Mouse (Mus musculus) T-cell, adult 2 months (primary cell): Measurements from ENCODE around the gene Ncbp1.

Experiments
- DNase-seq: peaks from one replicate; pipeline ENCODE4 v3.0.0; 2022; ENCODE audit warnings: low spot score

Gene Ncbp1

GRCm38 (mm10) chr4:46138287-46139222 lies at the start of gene Ncbp1, which contains the start of gene Tstd2:
Gene Ncbp1 (plus strand): TSS chr4:46138613.
Gene Tstd2 (minus strand): TSS chr4:46138694.
- peak; percentile 90 for DNase-seq

GRCm38 (mm10) chr4:46089524-46090125 lies 48.8 kb upstream of the Ncbp1 start:
- no peak for DNase-seq

- no peak for DNase-seq
These were observed 45.9 kb upstream of the Ncbp1 start for GRCm38 (mm10) chr4:46092429-46093076.

DNA sequence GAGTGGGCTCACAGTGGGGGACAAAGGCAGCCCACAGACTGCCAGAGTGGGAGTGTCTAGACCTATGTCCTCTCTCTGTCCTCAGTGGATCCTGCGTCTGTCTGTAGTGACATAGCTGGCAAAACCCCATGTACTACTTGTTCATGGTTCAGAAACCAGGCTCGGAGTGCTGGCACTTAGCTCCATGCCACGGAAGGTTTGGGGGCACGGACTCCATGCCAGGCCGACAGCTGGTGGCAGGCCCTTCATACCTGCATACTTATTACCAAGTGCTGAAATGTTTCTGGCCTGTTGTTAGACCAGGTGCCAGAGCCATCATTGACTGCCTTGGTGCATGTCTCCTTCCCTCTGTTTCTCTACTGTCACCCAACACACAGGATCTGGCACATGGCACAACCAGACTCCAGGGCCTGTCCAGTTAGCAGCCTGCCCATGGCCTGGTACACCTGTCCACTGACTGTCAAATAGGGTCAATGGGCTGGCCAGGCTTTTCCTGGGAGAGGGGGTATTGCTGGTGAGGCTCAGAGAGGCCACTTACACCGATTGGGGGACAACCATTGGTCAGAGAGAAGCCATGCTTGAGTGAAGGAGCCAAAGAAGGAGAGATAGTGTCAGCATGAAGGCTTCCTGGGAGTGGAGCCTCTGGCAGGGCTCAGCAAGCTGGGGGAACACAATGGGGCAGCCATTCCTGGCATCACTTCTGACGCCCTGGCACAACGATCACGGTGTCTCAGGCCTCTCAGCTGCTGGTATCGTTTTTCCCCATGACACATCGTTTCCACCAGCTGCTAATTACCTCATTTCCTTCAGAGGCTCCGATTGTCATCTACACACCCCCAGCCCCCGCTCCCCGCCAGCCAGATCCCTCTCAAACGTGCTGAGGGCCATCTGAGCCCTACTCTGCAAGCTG lies 43.2 kb upstream of the Ncbp1 start:
- no peak for DNase-seq

DNA sequence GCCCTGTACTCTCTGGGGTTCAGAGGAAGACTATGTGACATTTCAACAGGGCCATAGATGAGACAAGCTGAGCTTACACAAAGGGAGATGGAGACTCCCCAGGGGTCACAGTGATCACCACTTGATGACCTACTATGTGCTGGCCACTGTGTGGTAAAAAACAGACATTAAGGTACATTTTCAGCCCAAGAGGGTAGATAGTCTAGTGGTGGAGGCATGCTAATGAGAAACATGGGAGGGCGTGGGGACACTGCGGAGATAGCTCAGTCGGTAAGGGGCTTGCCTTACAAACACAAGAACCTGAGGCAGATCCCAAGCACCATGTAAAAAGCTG lies 42.6 kb upstream of the Ncbp1 start:
- DNase-seq, result no peak

GRCm38 (mm10) chr4:46096546-46096945 lies 41.9 kb upstream of the Ncbp1 start:
- no peak for DNase-seq

- no peak for DNase-seq
These were observed 40.8 kb upstream of the Ncbp1 start for GRCm38 (mm10) chr4:46097591-46097990.

- DNase-seq, result no peak
These were observed 39.3 kb upstream of the Ncbp1 start for GRCm38 (mm10) chr4:46099132-46099531.

DNA sequence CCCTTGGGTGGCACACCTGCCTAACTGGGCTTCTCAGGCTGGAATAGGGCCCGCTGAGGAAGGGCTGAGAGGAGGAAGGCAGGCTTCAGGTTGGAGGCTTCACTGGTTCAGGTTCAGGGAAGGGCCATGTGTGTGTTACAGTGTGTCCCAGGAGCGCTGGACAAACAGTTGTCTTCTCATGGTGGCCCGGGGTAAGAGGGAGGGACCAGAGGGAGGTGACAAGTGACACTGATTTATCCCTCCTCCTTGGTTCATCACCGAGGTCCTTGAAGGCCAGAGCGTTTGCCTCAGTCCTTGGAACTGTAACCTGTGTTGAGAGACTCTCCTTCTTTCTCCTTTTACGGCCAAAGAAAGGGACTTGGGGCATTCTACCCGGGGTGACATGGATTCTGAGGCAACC lies 37.9 kb upstream of the Ncbp1 start:
- DNase-seq, result no peak

GRCm38 (mm10) chr4:46101211-46101711 lies 37.2 kb upstream of the Ncbp1 start:
- DNase-seq, result no peak

DNA sequence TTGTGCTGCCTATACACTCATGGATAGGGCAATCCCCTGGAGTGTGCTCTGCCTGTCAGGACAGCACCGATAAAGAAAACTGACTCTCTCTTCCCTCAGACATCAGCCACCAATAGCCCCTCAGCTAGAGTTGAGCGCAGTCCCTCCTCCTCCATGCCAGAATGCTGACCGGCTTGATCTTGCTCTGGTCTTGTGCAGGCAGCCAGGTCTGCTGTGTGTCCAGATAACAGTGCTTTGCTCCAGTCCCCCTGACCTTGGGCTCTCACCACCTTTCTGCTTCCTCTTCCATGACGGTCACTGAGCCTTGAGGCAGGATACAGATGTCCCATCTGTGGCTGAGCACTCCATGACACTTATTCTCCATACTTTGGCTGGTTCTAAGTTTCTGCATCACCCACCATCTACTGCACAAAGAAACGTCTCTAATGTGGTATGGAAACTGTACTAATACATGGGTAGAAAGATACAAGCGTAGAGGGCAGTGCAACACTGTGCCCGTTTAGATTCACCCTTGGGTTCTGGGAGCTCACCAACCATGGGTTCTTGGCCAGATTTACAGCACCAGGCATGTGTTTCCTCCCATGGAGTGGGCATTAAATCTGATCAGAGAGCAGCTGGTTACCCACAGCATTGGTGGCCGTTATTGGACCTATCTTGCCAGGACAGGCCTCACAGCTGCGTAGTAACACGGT lies 36.2 kb upstream of the Ncbp1 start:
- DNase-seq, result no peak

DNA sequence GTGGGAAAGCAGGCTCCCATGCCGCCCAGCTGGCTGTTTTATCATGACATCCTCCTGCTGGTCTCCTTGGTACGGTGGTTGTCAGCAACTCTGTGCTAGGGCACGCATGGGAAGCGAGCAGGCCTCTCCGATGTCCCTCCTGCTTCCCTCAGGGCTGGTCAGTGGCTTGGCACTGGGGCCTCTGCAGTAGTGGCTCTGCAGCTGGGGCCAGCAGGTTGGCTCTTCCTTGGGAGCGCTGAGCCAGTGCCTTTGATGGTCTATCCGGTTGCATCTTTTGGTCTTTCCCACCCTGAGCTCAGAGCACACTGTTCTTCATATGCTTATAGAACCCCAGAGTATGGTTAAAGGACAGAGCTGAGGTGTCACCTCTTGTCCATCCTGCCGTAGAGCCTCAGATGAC lies 28.3 kb upstream of the Ncbp1 start:
- DNase-seq, result no peak

- DNase-seq, result no peak
These were observed 27.1 kb upstream of the Ncbp1 start for GRCm38 (mm10) chr4:46111361-46111760.

DNA sequence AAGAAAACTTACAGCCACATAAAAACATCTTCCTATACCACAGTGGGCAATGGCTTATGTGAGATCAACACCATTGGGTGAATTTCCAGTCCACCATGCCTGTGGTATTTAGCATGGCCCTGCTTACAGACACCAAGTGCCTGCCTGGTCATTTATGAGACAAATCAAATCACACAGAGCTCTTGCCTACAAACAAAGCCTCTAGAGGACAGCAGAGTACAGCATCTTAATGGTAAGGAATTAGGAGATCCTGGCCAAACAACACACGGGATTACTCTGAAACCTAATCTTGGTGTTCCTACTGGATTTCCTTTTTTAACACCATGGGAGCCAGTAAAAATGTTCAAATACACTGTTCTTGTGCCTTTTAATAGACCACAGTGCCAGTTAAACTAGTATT lies 23.1 kb upstream of the Ncbp1 start:
- no peak for DNase-seq

DNA sequence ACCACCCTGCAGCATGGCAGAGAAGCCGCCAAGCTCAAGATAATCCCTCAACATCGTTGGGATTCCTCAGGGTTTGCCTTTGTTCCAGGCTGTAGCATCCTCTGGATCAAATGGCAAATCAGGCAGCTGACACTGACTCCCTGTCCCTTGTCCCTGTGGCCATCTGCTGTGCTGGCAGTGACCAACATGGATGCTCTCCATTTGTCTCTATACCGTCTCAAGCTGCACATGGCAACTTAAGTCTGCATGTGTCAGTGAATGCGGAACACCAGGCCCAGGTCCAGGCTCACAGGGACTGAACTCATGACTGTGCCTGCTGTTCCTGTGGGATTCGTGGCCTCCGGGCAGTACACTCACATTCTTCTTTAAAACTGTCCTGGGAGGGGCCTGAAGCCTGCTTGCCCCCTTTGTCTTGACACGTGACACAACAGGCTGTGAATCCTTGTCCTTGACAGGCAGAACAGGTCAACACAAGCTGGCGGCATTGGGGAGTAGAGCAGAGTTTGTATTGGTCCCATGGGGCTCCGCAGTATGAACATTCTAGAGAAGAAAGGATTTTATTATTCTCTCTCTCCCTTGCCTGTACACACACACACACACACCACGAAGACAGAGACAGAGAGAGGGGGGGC lies 21.8 kb upstream of the Ncbp1 start:
- no peak for DNase-seq

DNA sequence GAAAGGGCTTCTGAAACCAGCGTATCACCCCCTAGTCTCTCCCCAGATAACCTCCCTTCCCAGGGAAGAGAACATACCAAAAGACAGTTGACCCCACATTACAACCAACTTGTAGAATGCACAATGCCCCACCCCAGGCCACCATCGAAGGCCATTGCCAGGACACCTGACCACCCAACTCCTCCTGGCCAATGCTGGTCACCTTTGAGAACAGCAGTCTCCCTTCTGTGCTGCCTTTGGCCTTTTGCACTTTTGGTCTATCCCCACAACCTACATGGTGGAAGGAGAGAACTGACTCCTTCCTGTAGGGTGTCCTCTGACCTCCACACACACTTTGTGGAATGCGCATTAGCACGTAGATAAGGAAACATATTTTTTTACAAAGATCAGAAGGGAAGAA lies 20.9 kb upstream of the Ncbp1 start:
- no peak for DNase-seq

- DNase-seq, result no peak
These were observed 18.8 kb upstream of the Ncbp1 start for GRCm38 (mm10) chr4:46119514-46120094.

- no peak for DNase-seq
These were observed 17.6 kb upstream of the Ncbp1 start for GRCm38 (mm10) chr4:46120767-46121166.

GRCm38 (mm10) chr4:46123358-46123757 lies 15.1 kb upstream of the Ncbp1 start:
- no peak for DNase-seq

GRCm38 (mm10) chr4:46126541-46126940 lies 11.9 kb upstream of the Ncbp1 start:
- DNase-seq, result peak; percentile 48
